Mouse (Mus musculus) naive thymus-derived CD4-positive, alpha-beta T cell, adult 5 months (primary cell): ENCODE measurements around the gene Tgtp2. TPM values are rescaled to one million over a fixed set of nuclear protein-coding genes. Genes with fewer than 3 reads are reported as not detected.

Experiments
- polyA plus RNA-seq: library from polyadenylated mRNA; unstranded; fragments of 100-300 nt; shearing (Covaris generic); gene quantifications from one replicate; pipeline ENCODE4 v1.2.1, GENCODE M21; 2017

Tgtp2 gene
- 187 TPM for polyA plus RNA-seq

GRCm38 (mm10) chr11:49063713-49064469 lies at the start of gene Tgtp2:
TSS of gene Tgtp2 (minus strand) at chr11:49064206.

DNA sequence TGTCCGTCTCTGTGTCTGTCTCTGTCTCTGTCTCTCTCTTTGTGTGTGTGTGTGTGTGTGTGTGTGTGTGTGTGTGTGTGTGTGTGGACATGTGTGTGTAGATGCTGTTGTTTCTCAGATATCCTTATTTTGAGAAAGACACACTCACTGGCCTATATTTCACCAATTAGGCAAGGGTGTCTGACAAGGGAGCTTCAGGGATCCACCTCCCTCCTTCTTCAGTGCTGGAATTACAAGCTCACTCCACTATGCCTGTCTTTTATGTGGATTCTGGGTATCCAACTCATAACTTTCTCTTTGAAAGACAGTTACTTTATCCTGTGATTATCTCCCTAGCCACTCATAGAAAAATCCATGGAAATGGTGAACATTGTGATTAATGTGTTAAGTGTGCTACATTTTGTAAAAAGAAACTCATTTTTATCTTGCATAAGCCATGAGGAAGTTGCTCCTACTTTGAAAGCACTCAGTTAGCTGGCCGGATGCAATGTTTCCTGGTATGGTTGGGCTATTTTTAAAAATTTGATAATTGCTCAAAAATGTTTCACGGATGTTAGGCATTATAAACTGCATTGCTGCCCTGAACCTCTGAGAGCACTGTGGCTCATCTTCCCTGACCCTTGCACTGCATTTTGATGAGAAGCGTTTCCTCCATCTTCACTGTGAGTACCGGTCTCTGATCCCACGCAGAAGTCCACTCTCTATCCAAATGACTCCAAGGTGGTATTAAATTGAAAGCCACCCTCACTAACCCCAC lies 12.2 kb upstream of the Tgtp2 start, which contains the start of gene Ifi47:
Ifi47 (plus strand) TSS at position 587 of the 757 bp plus-strand sequence.

DNA sequence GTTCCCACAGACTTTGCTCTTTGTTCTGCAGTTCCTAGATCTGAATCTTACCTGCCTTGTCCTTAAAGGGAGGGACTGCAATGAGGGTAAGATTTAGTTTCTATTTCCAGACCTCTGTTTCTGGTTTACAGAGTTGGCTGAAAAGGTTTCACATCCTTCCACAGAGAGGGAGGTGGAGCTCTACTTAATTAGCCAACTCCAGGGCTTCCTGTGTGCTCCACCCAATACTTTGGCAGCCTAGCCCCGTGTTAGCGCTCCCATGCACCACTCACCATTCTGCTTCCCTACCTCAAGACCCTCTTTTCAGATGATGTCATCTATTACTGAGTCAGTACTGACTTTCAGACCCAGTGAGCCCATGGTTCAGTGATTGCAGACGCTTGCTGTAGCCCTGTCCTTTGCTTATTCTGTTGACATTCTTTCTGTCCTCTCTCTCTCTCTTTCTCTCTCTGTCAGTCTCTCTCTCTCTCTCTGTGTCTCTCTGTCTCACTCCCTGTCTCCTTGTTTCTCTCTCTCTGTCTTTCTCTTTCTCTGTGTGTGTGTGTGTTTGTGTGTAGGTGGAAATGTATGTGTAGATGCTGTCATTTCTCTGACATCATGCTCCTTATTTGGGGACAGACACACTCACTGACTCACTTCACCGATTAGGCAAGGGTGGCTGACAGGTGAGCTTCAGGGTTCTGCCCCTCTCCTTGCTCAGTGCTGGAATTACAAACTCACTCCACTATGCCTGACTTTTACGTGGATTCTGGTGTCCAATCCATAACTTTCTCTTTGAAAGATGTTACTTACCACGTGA lies 12.7 kb downstream of the Tgtp2 start, which contains the start of gene 9930111J21Rik2:
9930111J21Rik2 (minus strand) TSS at position 150 of the 799 bp plus-strand sequence.

Other genes starting within 250 kb of the Tgtp2 start
- 0.92 TPM for gene Trim41, start 246.9 kb downstream of the Tgtp2 start, polyA plus RNA-seq
- gene Trim7, start 238.1 kb downstream of the Tgtp2 start, polyA plus RNA-seq = not detected
- 7.6 TPM for gene Gm12184, start 237.6 kb downstream of the Tgtp2 start, polyA plus RNA-seq
- 68.5 TPM for gene Irgm1, start 192.5 kb downstream of the Tgtp2 start, polyA plus RNA-seq
- gene Gm5431, start 162.0 kb downstream of the Tgtp2 start, polyA plus RNA-seq = 0.91 TPM
- 115 TPM for gene Psme2b, start 118.0 kb downstream of the Tgtp2 start, polyA plus RNA-seq
- 0.66 TPM for gene Olfr56, start 85.3 kb downstream of the Tgtp2 start, polyA plus RNA-seq
- 125 TPM for gene 9930111J21Rik1, start 84.8 kb downstream of the Tgtp2 start, polyA plus RNA-seq
- 2.9 TPM for gene Gm12185, start 72.0 kb downstream of the Tgtp2 start, polyA plus RNA-seq
- 200 TPM for gene Tgtp1, start 70.0 kb downstream of the Tgtp2 start, polyA plus RNA-seq
- 92.8 TPM for gene 9930111J21Rik2, start 13.0 kb downstream of the Tgtp2 start, polyA plus RNA-seq
- gene Ifi47, start 12.4 kb upstream of the Tgtp2 start, polyA plus RNA-seq = 241 TPM
- gene Olfr1396, start 50.7 kb upstream of the Tgtp2 start, polyA plus RNA-seq = 0.15 TPM
- not detected for gene Olfr1395, start 78.1 kb upstream of the Tgtp2 start, polyA plus RNA-seq
- gene Olfr1394, start 90.2 kb upstream of the Tgtp2 start, polyA plus RNA-seq = not detected
- not detected for gene Btnl9, start 123.0 kb upstream of the Tgtp2 start, polyA plus RNA-seq
- gene Zfp62, start 139.1 kb upstream of the Tgtp2 start, polyA plus RNA-seq = 57.7 TPM
- gene Mgat1, start 180.0 kb upstream of the Tgtp2 start, polyA plus RNA-seq = 28.7 TPM
- gene Olfr1393, start 214.1 kb upstream of the Tgtp2 start, polyA plus RNA-seq = not detected
- gene Olfr1392, start 221.1 kb upstream of the Tgtp2 start, polyA plus RNA-seq = not detected
- not detected for gene Olfr10, start 240.5 kb upstream of the Tgtp2 start, polyA plus RNA-seq